Mouse (Mus musculus): ENCODE data around the gene Fgfr2.
A peak's percentile ranks its signal among the peaks of the same experiment; 100 is the strongest.

GRCm38 (mm10) chr7:130827431-130827830 is 2295.7 kb downstream of the Fgfr2 start:
- peak; percentile 76 for TF ChIP-seq CTCF (IDR thresholded peaks at IDR 0.05; ENCODE audit: low read depth)
- no peak for TF ChIP-seq EP300 (IDR thresholded peaks at IDR 0.05; ENCODE audit: low read depth)

All from liver, postnatal 0 days (tissue).